Mouse (Mus musculus) MEL (cell line): Measurements from ENCODE around the gene Snap47. TPM values are rescaled to one million over a fixed set of nuclear protein-coding genes. Genes with fewer than 3 reads are reported as not detected.

Experiments used
- DNase-seq: peaks from one replicate; pipeline ENCODE4 v3.0.0; 2011; ENCODE audit warnings: low read depth, low spot score
- H3K27ac ChIP-seq: 2 replicates; pipeline ENCODE4 v1.5.1; 2012; ENCODE audit warnings: low read depth, mild to moderate bottlenecking, control low read depth, low read length, moderate library complexity; ENCODE audit not compliant: control insufficient read depth
- H3K27me3 ChIP-seq, 2 experiments: fragments of 150-350 bp in 1 of 2; sonication (generic) in 1 of 2; 2 replicates each; pipeline ENCODE4 v1.6.1; 2012; ENCODE audit warnings: low read length in 2 of 2, mild to moderate bottlenecking in 2 of 2, improper control_type of control experiment in 1 of 2, moderate library complexity in 1 of 2; ENCODE audit not compliant: insufficient read depth in 2 of 2, control insufficient read depth in 1 of 2
- H3K36me3 ChIP-seq, 2 experiments: 2 replicates each; pipeline ENCODE4 v1.6.1; 2012 to 2014; ENCODE audit warnings: low read length in 2 of 2, improper control_type of control experiment in 1 of 2, inconsistent platforms in 1 of 2, mild to moderate bottlenecking in 1 of 2; ENCODE audit not compliant: insufficient read depth in 2 of 2, control insufficient read depth in 1 of 2
- H3K4me1 ChIP-seq, 2 experiments: fragments of 150-350 bp in 1 of 2; sonication (generic) in 1 of 2; 2 replicates each; pipeline ENCODE4 v1.6.1; 2012; ENCODE audit warnings: low read length in 2 of 2, improper control_type of control experiment in 1 of 2, mild to moderate bottlenecking in 1 of 2; ENCODE audit not compliant: insufficient read depth in 2 of 2, control insufficient read depth in 1 of 2
- H3K4me3 ChIP-seq, 2 experiments: fragments of 150-350 bp in 1 of 2; sonication (generic) in 1 of 2; 2 replicates each; pipeline ENCODE4 v1.5.1; 2012; ENCODE audit warnings: low read depth in 2 of 2, low read length in 2 of 2, mild to moderate bottlenecking in 2 of 2, moderate library complexity in 2 of 2, control low read depth in 1 of 2, improper control_type of control experiment in 1 of 2; ENCODE audit not compliant: control insufficient read depth in 1 of 2, insufficient read depth in 1 of 2
- H3K79me2 ChIP-seq: 2 replicates; pipeline ENCODE4 v1.6.1; 2012; ENCODE audit warnings: mild to moderate bottlenecking, low read length, moderate library complexity; ENCODE audit not compliant: control insufficient read depth, poor library complexity, insufficient read depth
- H3K9ac ChIP-seq: 2 replicates; pipeline ENCODE4 v1.6.1; 2012; ENCODE audit warnings: low read depth, mild to moderate bottlenecking, control low read depth, low read length, moderate library complexity; ENCODE audit not compliant: control insufficient read depth, poor library complexity, severe bottlenecking
- H3K9me3 ChIP-seq: fragments of 150-350 bp; sonication (generic); replicated peaks from 2 replicates; pipeline ENCODE4 v1.6.1; 2012; ENCODE audit warnings: mild to moderate bottlenecking, low read length, improper control_type of control experiment, moderate library complexity; ENCODE audit not compliant: insufficient read depth
- BHLHE40 ChIP-seq: IDR thresholded peaks from 2 replicates; pipeline ENCODE4 v1.6.1; 2012; ENCODE audit warnings: low read depth, mild to moderate bottlenecking, inconsistent platforms, low read length, improper control_type of control experiment, borderline replicate concordance
- E2F4 ChIP-seq: IDR thresholded peaks from 2 replicates; pipeline ENCODE4 v1.6.1; 2011; ENCODE audit warnings: low read depth, low read length, improper control_type of control experiment, borderline replicate concordance
- ETS1 ChIP-seq: IDR thresholded peaks from 2 replicates; pipeline ENCODE4 v1.6.1; 2012; ENCODE audit warnings: low read depth, mild to moderate bottlenecking, inconsistent platforms, low read length, improper control_type of control experiment, moderate library complexity
- GATA1 ChIP-seq: IDR thresholded peaks from 2 replicates; pipeline ENCODE4 v1.6.1; 2011; ENCODE audit warnings: low read depth, low read length, improper control_type of control experiment
- JUND ChIP-seq: IDR thresholded peaks from 2 replicates; pipeline ENCODE4 v1.6.1; 2011; ENCODE audit warnings: low read depth, mild to moderate bottlenecking, improper control_type of control experiment, low read length
- KAT2A ChIP-seq: conservative IDR thresholded peaks from 2 replicates; pipeline ENCODE4 v1.6.1; 2012; ENCODE audit warnings: low read depth, low read length, improper control_type of control experiment, inconsistent platforms
- MAFK ChIP-seq: IDR thresholded peaks from 2 replicates; pipeline ENCODE4 v1.6.1; 2011; ENCODE audit warnings: low read depth, mild to moderate bottlenecking, low read length, improper control_type of control experiment, borderline replicate concordance
- MEF2A ChIP-seq: IDR thresholded peaks from 2 replicates; pipeline ENCODE4 v1.6.1; 2014; ENCODE audit warnings: low read depth, mild to moderate bottlenecking, inconsistent platforms, low read length, improper control_type of control experiment; ENCODE audit not compliant: poor library complexity, insufficient replicate concordance, severe bottlenecking; ENCODE audit errors: extremely low read depth
- MXI1 ChIP-seq: IDR thresholded peaks from 2 replicates; pipeline ENCODE4 v1.6.1; 2011; ENCODE audit warnings: mild to moderate bottlenecking, low read depth, low read length, improper control_type of control experiment
- MYB ChIP-seq: IDR thresholded peaks from 2 replicates; pipeline ENCODE4 v1.6.1; 2011; ENCODE audit warnings: mild to moderate bottlenecking, low read depth, low read length, improper control_type of control experiment
- MYC ChIP-seq: IDR thresholded peaks from 2 replicates; pipeline ENCODE4 v1.6.1; 2011; ENCODE audit warnings: low read depth, mild to moderate bottlenecking, low read length, improper control_type of control experiment, moderate library complexity
- NRF1 ChIP-seq: IDR thresholded peaks from 2 replicates; pipeline ENCODE4 v1.6.1; 2014; ENCODE audit warnings: low read depth, mild to moderate bottlenecking, inconsistent platforms, low read length, improper control_type of control experiment, moderate library complexity; ENCODE audit not compliant: poor library complexity, insufficient read depth, severe bottlenecking
- POLR2A ChIP-seq, 2 experiments: IDR thresholded peaks; 2 replicates each; pipeline ENCODE4 v1.6.1; 2011 to 2012; ENCODE audit warnings: low read length in 2 of 2, mild to moderate bottlenecking in 2 of 2, control low read depth in 1 of 2, improper control_type of control experiment in 1 of 2, low read depth in 1 of 2, moderate library complexity in 1 of 2; ENCODE audit not compliant: control insufficient read depth in 1 of 2, insufficient read depth in 1 of 2, poor library complexity in 1 of 2
- POLR2AphosphoS2 ChIP-seq: IDR thresholded peaks from 2 replicates; pipeline ENCODE4 v1.6.1; 2011; ENCODE audit warnings: low read length, improper control_type of control experiment
- RAD21 ChIP-seq: IDR thresholded peaks from 2 replicates; pipeline ENCODE4 v1.6.1; 2011; ENCODE audit warnings: mild to moderate bottlenecking, low read depth, low read length, improper control_type of control experiment
- RCOR1 ChIP-seq: IDR thresholded peaks from 2 replicates; pipeline ENCODE4 v1.6.1; 2012; ENCODE audit warnings: low read depth, mild to moderate bottlenecking, inconsistent platforms, low read length, improper control_type of control experiment
- TAL1 ChIP-seq: IDR thresholded peaks from 2 replicates; pipeline ENCODE4 v1.6.1; 2012; ENCODE audit warnings: mild to moderate bottlenecking, inconsistent platforms, low read length, moderate library complexity, mixed read lengths
- TCF12 ChIP-seq: IDR thresholded peaks from 2 replicates; pipeline ENCODE4 v1.6.1; 2014; ENCODE audit warnings: low read depth, mild to moderate bottlenecking, inconsistent platforms, low read length, improper control_type of control experiment, moderate library complexity
- USF1 ChIP-seq: IDR thresholded peaks from 2 replicates; pipeline ENCODE4 v1.6.1; 2014; ENCODE audit warnings: low read depth, mild to moderate bottlenecking, inconsistent platforms, low read length, improper control_type of control experiment, moderate library complexity
- ZMIZ1 ChIP-seq: IDR thresholded peaks from 2 replicates; pipeline ENCODE4 v1.6.1; 2012; ENCODE audit warnings: low read depth, mild to moderate bottlenecking, inconsistent platforms, low read length, improper control_type of control experiment, moderate library complexity
- ZNF384 ChIP-seq: IDR thresholded peaks from 2 replicates; pipeline ENCODE4 v1.6.1; 2012; ENCODE audit warnings: low read depth, mild to moderate bottlenecking, inconsistent platforms, low read length, improper control_type of control experiment
- polyA plus RNA-seq, 2 experiments: library from polyadenylated mRNA; stranded (reverse) in 1 of 2; unstranded in 1 of 2; fragments of >175 nt in 1 of 2; fragments of >200 nt in 1 of 2; gene quantifications; 2 replicates each; pipeline versions ENCODE4 v1.2.1 to v1.2.4; 2012; ENCODE audit warnings: low replicate concordance in 2 of 2, low read depth in 1 of 2; ENCODE audit not compliant: insufficient read length in 2 of 2, insufficient read depth in 1 of 2, missing spikeins in 1 of 2
- total RNA-seq: library from RNA; depleted of rRNA; stranded (reverse); fragments of 300-350 nt; gene quantifications from 2 replicates; pipeline ENCODE4 v1.2.3, GENCODE M21; 2012

The Snap47 gene
- total and polyA plus RNA-seq, 3 experiments, result 51.0 to 57.9 TPM; not detected in 1

- TF ChIP-seq RAD21 (no peak), RCOR1 (no peak), MEF2A (no peak), KAT2A (no peak), TCF12 (no peak), MXI1 (no peak), POLR2A (IDR thresholded peaks at IDR 0.05; ENCODE audit: control insufficient read depth in 1 of 2, insufficient read depth in 1 of 2, low read depth in 1 of 2, low read length in 2 of 2, poor library complexity in 1 of 2) (no peak)
These were observed 60.5 kb downstream of the Snap47 start for GRCm38 (mm10) chr11:59390470-59390869.

GRCm38 (mm10) chr11:59389617-59390016 is 61.4 kb downstream of the Snap47 start:
- Histone ChIP-seq H3K27ac (no peak overlapping the region), H3K36me3 (no peaks in the 10 kb centered on the region), H3K79me2 (no peaks in the 10 kb centered on the region), H3K4me1 (no peaks in the 10 kb centered on the region), H3K9ac (no peak overlapping the region), H3K27me3 (peaks cover 0 to 5% of the 10 kb centered on the region in 2 experiments; a peak in 2 of 4 replicates), H3K9me3 (no peaks in the 10 kb centered on the region), H3K4me3 (no peak overlapping the region)
- TF ChIP-seq BHLHE40, result no peak
- TF ChIP-seq USF1, result no peak
- no peak for TF ChIP-seq ETS1
- no peak for TF ChIP-seq MXI1
- no peak for TF ChIP-seq JUND
- TF ChIP-seq MYC, result no peak
- TF ChIP-seq E2F4, result no peak
- no peak for TF ChIP-seq ZNF384
- no peak for TF ChIP-seq POLR2AphosphoS2
- no peak for TF ChIP-seq ZMIZ1
- no peak for TF ChIP-seq GATA1
- no peak for TF ChIP-seq KAT2A
- TF ChIP-seq MYB, result no peak
- no peak for TF ChIP-seq TAL1
- no peak for TF ChIP-seq NRF1
- TF ChIP-seq MAFK, result no peak
- no peak for TF ChIP-seq TCF12
- DNase-seq, result no peak

More at GRCm38 (mm10) chr11:59390470-59390869, 60.5 kb downstream of the Snap47 start:
- Histone ChIP-seq H3K36me3 (no peaks in the 10 kb centered on the region), H3K9me3 (no peaks in the 10 kb centered on the region), H3K79me2 (no peaks in the 10 kb centered on the region), H3K4me3 (no peak overlapping the region), H3K27ac (no peak overlapping the region), H3K4me1 (no peaks in the 10 kb centered on the region), H3K27me3 (peaks cover 0 to 5% of the 10 kb centered on the region in 2 experiments; a peak in 2 of 4 replicates), H3K9ac (no peak overlapping the region)
- DNase-seq, result no peak
